Mouse (Mus musculus) hindbrain, embryonic 11.5 days (tissue): ENCODE results near the gene Wars2. TPM values are rescaled to one million over a fixed set of nuclear protein-coding genes. Genes with fewer than 3 reads are reported as not detected.
A peak's percentile ranks its signal among the peaks of the same experiment; 100 is the strongest.

ENCODE experiments used
- ATAC-seq: fragments of 200-750 bp; cut with Nextera tagmentation; 2 replicates; pipeline ENCODE4 v1.8.0; 2017; ENCODE audit warnings: mild to moderate bottlenecking, moderate TSS enrichment, moderate library complexity; ENCODE audit not compliant: low FRiP score
- DNase-seq: peaks from one replicate; pipeline ENCODE4 v3.0.0-alpha.2; 2015; ENCODE audit warnings: low spot score
- H3K27ac ChIP-seq: fragments of 300-500 bp; sonication (generic); 2 replicates; pipeline ENCODE4 v1.5.1; 2014; ENCODE audit warnings: mild to moderate bottlenecking, low read depth, low read length
- H3K27me3 ChIP-seq: fragments of 300-500 bp; sonication (generic); 2 replicates; pipeline ENCODE4 v1.6.1; 2014; ENCODE audit warnings: mild to moderate bottlenecking, low read length, moderate library complexity, mixed read lengths; ENCODE audit not compliant: control insufficient read depth, insufficient read depth
- H3K36me3 ChIP-seq: fragments of 300-500 bp; sonication (generic); 2 replicates; pipeline ENCODE4 v1.6.1; 2014; ENCODE audit warnings: mild to moderate bottlenecking, low read length, moderate library complexity, mixed read lengths; ENCODE audit not compliant: control insufficient read depth, insufficient read depth
- H3K4me1 ChIP-seq: fragments of 300-500 bp; sonication (generic); replicated peaks from 2 replicates; pipeline ENCODE4 v1.6.1; 2014; ENCODE audit warnings: low read length, mixed read lengths; ENCODE audit not compliant: control insufficient read depth, insufficient read depth
- H3K4me2 ChIP-seq: fragments of 300-500 bp; sonication (generic); replicated peaks from 2 replicates; pipeline ENCODE4 v1.6.1; 2014; ENCODE audit warnings: mild to moderate bottlenecking, low read depth, low read length
- H3K4me3 ChIP-seq: fragments of 300-500 bp; sonication (generic); 2 replicates; pipeline ENCODE4 v1.5.1; 2014; ENCODE audit warnings: low read depth, low read length
- H3K9ac ChIP-seq: fragments of 300-500 bp; sonication (generic); 2 replicates; pipeline ENCODE4 v1.6.1; 2014; ENCODE audit warnings: low read depth, low read length
- H3K9me3 ChIP-seq: fragments of 300-500 bp; sonication (generic); 2 replicates; pipeline ENCODE4 v1.6.1; 2016; ENCODE audit warnings: low read length; ENCODE audit not compliant: control insufficient read depth
- WGBS: fragments of 180-500 bp; shearing (Covaris S2); extraction: QIAGEN DNeasy Blood & Tissue Kit; methylation state at CpG from one replicate; pipeline ENCODE4 v1.1.7; 2014; 5-methylcytosine and 5-hydroxymethylcytosine counted together
- polyA plus RNA-seq: library from polyadenylated mRNA; unstranded; fragments of >200 nt; fragmentation: Nextera tagmentation; extraction: Ambion mirVana; gene quantifications from 2 replicates; pipeline ENCODE4 v1.2.1, GENCODE M21; 2014

Gene Wars2
- polyA plus RNA-seq, 1 experiment from 2014 or later = 7.9 TPM

- H3K27ac ChIP-seq = no peak within 1 kb of the TSS
- peak within 1 kb of the TSS; percentile 22; the same call in 1 of the 2 replicates for H3K4me2 ChIP-seq
- DNase-seq = no peak
- H3K36me3 ChIP-seq = no peaks in the 10 kb centered on the region
- peaks cover 95% of the 10 kb centered on the region for H3K27me3 ChIP-seq
- no peak for ATAC-seq
- H3K9me3 ChIP-seq = no peaks in the 10 kb centered on the region
- H3K4me1 ChIP-seq = no peaks in the 10 kb centered on the region; the same call in 1 of the 2 replicates
- H3K9ac ChIP-seq = no peak within 1 kb of the TSS
- WGBS = under 1% methylated on average over 20 of the region's 20 CpGs
- peak within 1 kb of the TSS; percentile 10; the same call in 1 of the 2 replicates for H3K4me3 ChIP-seq
These were observed 99.4 kb downstream of the Wars2 start, which contains the start of gene Tbx15 for GRCm38 (mm10) chr3:99240213-99240720. TSS of gene Tbx15 (plus strand) at chr3:99240381.

- ATAC-seq (peak; percentile 28; the same call in 1 of the 2 replicates), DNase-seq (peak; percentile 66)
- Histone ChIP-seq H3K9me3 (no peaks in the 10 kb centered on the region), H3K27ac (no peak overlapping the region), H3K4me1 (no peaks in the 10 kb centered on the region; the same call in 1 of the 2 replicates), H3K9ac (no peak overlapping the region), H3K4me3 (peak overlapping the region; percentile 10; the same call in 1 of the 2 replicates), H3K4me2 (peak overlapping the region; percentile 22; the same call in 1 of the 2 replicates), H3K36me3 (no peaks in the 10 kb centered on the region), H3K27me3 (peaks cover 95% of the 10 kb centered on the region)
- WGBS = under 1% methylated on average over 50 of the region's 50 CpGs
These were observed 100.2 kb downstream of the Wars2 start for GRCm38 (mm10) chr3:99240811-99241738.

DNA sequence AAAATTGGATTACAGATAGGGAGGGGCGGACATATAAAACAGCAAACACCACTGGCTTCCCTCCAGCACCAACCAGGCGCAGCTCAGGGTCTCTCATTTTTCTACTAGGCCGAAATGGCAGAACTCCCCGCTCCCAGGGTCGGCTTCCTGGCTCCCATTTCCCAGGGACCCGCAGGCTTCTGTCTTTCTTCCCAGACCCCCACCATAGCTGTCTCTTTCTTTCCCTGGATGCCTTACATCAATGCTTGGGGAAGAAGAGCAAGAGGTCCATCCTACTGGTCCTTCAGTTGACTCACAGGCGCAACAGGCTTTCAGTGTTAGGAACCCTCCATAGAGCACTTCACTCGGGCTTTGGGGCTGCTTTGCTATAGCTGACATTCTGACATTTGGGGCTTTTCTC, 101.6 kb downstream of the Wars2 start:
- H3K4me3 ChIP-seq = no peak overlapping the region
- H3K27ac ChIP-seq = no peak overlapping the region
- H3K4me2 ChIP-seq = no peak overlapping the region
- no peaks in the 10 kb centered on the region for H3K9me3 ChIP-seq
- peaks cover 96% of the 10 kb centered on the region for H3K27me3 ChIP-seq
- H3K4me1 ChIP-seq = no peaks in the 10 kb centered on the region; the same call in 1 of the 2 replicates
- H3K36me3 ChIP-seq = no peaks in the 10 kb centered on the region
- ATAC-seq (no peak), DNase-seq (no peak)
- no peak overlapping the region for H3K9ac ChIP-seq
- under 1% methylated on average over 8 of the region's 8 CpGs for WGBS

- H3K27me3 ChIP-seq = peaks cover 96% of the 10 kb centered on the region
- DNase-seq (peak; percentile 11), ATAC-seq (no peak)
- no peaks in the 10 kb centered on the region; the same call in 1 of the 2 replicates for H3K4me1 ChIP-seq
- no peaks in the 10 kb centered on the region for H3K36me3 ChIP-seq
- WGBS = 13% methylated on average over 3 of the region's 3 CpGs
- H3K9me3 ChIP-seq = no peaks in the 10 kb centered on the region
- H3K27ac ChIP-seq = no peak overlapping the region
- H3K4me2 ChIP-seq = no peak overlapping the region
- H3K4me3 ChIP-seq = no peak overlapping the region
- no peak overlapping the region for H3K9ac ChIP-seq
These were observed 104.5 kb downstream of the Wars2 start for GRCm38 (mm10) chr3:99245341-99245740.

GRCm38 (mm10) chr3:99246629-99247028, 105.8 kb downstream of the Wars2 start:
- DNase-seq = peak; percentile 14
- no peaks in the 10 kb centered on the region for H3K9me3 ChIP-seq
- H3K4me3 ChIP-seq = no peak overlapping the region
- no peak overlapping the region for H3K9ac ChIP-seq
- no peak overlapping the region for H3K27ac ChIP-seq
- no peak overlapping the region for H3K4me2 ChIP-seq
- no peaks in the 10 kb centered on the region for H3K36me3 ChIP-seq
- H3K27me3 ChIP-seq = peaks cover 96% of the 10 kb centered on the region
- WGBS = 37% methylated on average over 3 of the region's 3 CpGs
- no peak for ATAC-seq
- no peaks in the 10 kb centered on the region for H3K4me1 ChIP-seq

- DNase-seq (no peak), ATAC-seq (0 out of 2 replicates have a peak, but pooled peaks have one; percentile 11)
- H3K9ac ChIP-seq = no peak overlapping the region
These were observed 106.7 kb downstream of the Wars2 start for GRCm38 (mm10) chr3:99247586-99247985.

DNA sequence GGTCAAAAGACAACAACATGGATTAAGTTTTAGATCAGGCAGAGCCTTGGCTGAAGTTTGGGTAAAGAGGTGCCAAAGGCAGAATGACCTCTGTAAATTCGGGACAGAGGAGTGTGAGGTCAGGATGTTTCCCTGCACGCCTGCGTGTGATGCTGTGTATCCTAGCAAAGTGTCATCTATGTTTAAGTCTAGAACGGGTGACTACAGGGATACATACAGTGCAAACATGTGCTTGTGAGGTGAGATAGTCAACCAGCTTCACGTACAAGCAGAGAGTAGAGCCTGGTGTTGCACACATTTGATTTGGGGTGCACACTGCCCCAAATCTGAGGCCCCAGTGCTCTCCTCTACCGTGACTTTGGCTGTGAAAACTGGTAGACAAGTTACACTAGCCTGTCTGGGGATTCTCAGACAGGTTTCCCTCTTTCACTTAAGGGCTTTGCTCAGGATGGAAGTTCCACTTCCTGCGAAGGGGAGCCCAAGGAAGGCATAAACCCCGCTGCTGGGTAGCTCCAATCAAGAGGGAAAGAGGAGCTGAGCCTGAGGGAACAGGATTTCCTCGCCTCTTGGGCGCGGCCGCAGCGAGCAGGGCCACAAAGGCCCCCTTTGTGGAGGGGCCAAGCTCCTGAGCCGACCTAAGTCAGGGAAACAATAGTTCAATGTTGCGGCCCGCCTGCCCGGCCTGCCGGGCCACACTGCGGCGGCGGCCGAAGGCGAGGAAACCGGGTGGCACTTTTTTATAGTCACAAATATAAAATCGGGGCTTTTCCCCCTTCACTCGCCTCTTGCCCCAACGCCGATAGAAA, 107.3 kb downstream of the Wars2 start:
- no peak overlapping the region for H3K4me2 ChIP-seq
- WGBS = 2% methylated on average over 28 of the region's 28 CpGs
- H3K4me1 ChIP-seq = no peaks in the 10 kb centered on the region; the same call in 1 of the 2 replicates

More at GRCm38 (mm10) chr3:99247586-99247985, 106.7 kb downstream of the Wars2 start:
- Histone ChIP-seq H3K36me3 (no peaks in the 10 kb centered on the region), H3K27ac (no peak overlapping the region), H3K4me2 (no peak overlapping the region), H3K9me3 (no peaks in the 10 kb centered on the region), H3K27me3 (peaks cover 97% of the 10 kb centered on the region), H3K4me3 (no peak overlapping the region), H3K4me1 (no peaks in the 10 kb centered on the region)
- WGBS = 2% methylated on average over 4 of the region's 4 CpGs

DNA sequence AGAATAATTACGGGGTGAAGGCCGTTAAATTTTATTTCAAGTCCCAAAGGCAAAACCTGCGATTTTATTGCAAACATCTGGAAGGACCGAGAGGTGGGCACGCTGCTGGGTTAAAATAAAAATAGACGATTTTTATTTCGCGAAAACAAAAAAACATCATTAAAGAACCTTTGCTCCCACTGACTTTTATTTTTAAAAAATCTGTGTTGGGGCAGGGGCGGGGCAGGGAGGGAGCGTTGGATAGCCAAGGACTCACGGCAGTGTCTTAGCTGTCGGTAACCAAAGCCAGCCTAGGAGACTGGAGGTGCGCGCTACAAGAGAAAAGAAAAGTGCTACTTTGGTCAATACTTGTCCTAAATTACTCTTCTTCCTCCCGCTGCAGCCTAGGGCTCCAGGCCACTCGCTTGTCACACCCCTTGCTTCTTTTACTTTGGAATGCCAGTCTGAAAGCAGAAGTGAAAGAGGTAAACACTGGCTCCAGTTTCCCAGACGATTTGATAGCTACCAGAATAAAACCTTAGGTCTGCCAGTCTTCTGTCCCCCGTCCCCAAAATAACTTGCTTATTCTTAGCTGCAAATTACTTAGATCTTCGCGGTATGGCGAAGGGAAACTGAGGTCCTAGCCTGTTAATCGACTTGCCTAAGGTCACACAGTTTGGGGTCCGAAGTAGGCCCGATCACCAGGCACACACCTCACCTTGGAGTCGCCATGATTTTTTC, 108.1 kb downstream of the Wars2 start:
- H3K36me3 ChIP-seq = no peaks in the 10 kb centered on the region
- DNase-seq = peak; percentile 57
- peaks cover 96% of the 10 kb centered on the region for H3K27me3 ChIP-seq
- ATAC-seq = no peak
- H3K9me3 ChIP-seq = no peaks in the 10 kb centered on the region
- under 1% methylated on average over 25 of the region's 25 CpGs for WGBS
- no peak overlapping the region for H3K4me2 ChIP-seq
- no peak overlapping the region for H3K9ac ChIP-seq
- H3K27ac ChIP-seq = no peak overlapping the region
- no peak overlapping the region for H3K4me3 ChIP-seq
- peaks cover 6% of the 10 kb centered on the region; the same call in 1 of the 2 replicates for H3K4me1 ChIP-seq

More for the DNA sequence above, 107.3 kb downstream of the Wars2 start:
- DNase-seq (peak; percentile 67), ATAC-seq (no peak)
- Histone ChIP-seq H3K36me3 (no peaks in the 10 kb centered on the region), H3K9me3 (no peaks in the 10 kb centered on the region), H3K9ac (no peak overlapping the region), H3K4me3 (no peak overlapping the region), H3K27ac (no peak overlapping the region), H3K27me3 (peaks cover 97% of the 10 kb centered on the region)
